Mouse (Mus musculus): ENCODE measurements around the gene Hist1h2ah.

- TF ChIP-seq GATA1 (IDR thresholded peaks at IDR 0.05; ENCODE audit: borderline replicate concordance, low read length): no peak
- TF ChIP-seq FLI1 (IDR thresholded peaks at IDR 0.05; ENCODE audit: low read length): no peak
These were observed 4.9 kb downstream of the Hist1h2ah start for GRCm38 (mm10) chr13:22030493-22030892.

Data from megakaryocyte, embryonic 14.5 days (primary cell).